Mouse (Mus musculus) embryonic facial prominence, embryonic 12.5 days (tissue): ENCODE data around the gene Mylk. TPM values are rescaled to one million over a fixed set of nuclear protein-coding genes. Genes with fewer than 3 reads are reported as not detected.
A peak's percentile ranks its signal among the peaks of the same experiment; 100 is the strongest.

Source experiments
- ATAC-seq: fragments of 200-750 bp; cut with Nextera tagmentation; 2 replicates; pipeline ENCODE4 v1.8.0; 2017; ENCODE audit not compliant: insufficient number of reproducible peaks, insufficient read depth, low FRiP score, low TSS enrichment
- H3K27ac ChIP-seq: fragments of 300-500 bp; sonication (generic); 2 replicates; pipeline ENCODE4 v1.5.1; 2016; ENCODE audit warnings: mild to moderate bottlenecking
- H3K27me3 ChIP-seq: fragments of 300-500 bp; sonication (generic); 2 replicates; pipeline ENCODE4 v1.6.1; 2016; ENCODE audit warnings: mild to moderate bottlenecking, moderate library complexity
- H3K36me3 ChIP-seq: fragments of 300-500 bp; sonication (generic); 2 replicates; pipeline ENCODE4 v1.6.1; 2016; ENCODE audit warnings: mild to moderate bottlenecking
- H3K4me1 ChIP-seq: fragments of 300-500 bp; sonication (generic); 2 replicates; pipeline ENCODE4 v1.6.1; 2016
- H3K4me2 ChIP-seq: fragments of 300-500 bp; sonication (generic); replicated peaks from 2 replicates; pipeline ENCODE4 v1.6.1; 2016; ENCODE audit warnings: mild to moderate bottlenecking, moderate library complexity
- H3K4me3 ChIP-seq: fragments of 300-500 bp; sonication (generic); 2 replicates; pipeline ENCODE4 v1.5.1; 2016; ENCODE audit warnings: mild to moderate bottlenecking
- H3K9ac ChIP-seq: fragments of 300-500 bp; sonication (generic); 2 replicates; pipeline ENCODE4 v1.6.1; 2016; ENCODE audit warnings: mild to moderate bottlenecking, moderate library complexity
- H3K9me3 ChIP-seq: fragments of 300-500 bp; sonication (generic); 2 replicates; pipeline ENCODE4 v1.6.1; 2016; ENCODE audit warnings: mild to moderate bottlenecking, moderate library complexity
- WGBS: fragments of 180-500 bp; shearing (Covaris S2); methylation state at CpG from one replicate; pipeline ENCODE4 v1.1.7; 2016; 5-methylcytosine and 5-hydroxymethylcytosine counted together
- polyA plus RNA-seq: library from polyadenylated mRNA; unstranded; fragments of >200 nt; fragmentation: Nextera tagmentation; extraction: Ambion mirVana; gene quantifications from 2 replicates; pipeline ENCODE4 v1.2.1, GENCODE M21; 2016

Mylk gene
- polyA plus RNA-seq, 1 experiment from 2014 or later = 9.0 TPM

- peak overlapping the region; percentile 30; the same call in 1 of the 2 replicates for H3K27ac ChIP-seq
- no peaks in the 10 kb centered on the region for H3K9me3 ChIP-seq
- peak; percentile 7; the same call in 1 of the 2 replicates for ATAC-seq
- no peak overlapping the region for H3K4me2 ChIP-seq
- WGBS = 11% methylated on average over 6 of the region's 6 CpGs
- H3K36me3 ChIP-seq = no peaks in the 10 kb centered on the region
- H3K9ac ChIP-seq = no peak overlapping the region
- H3K27me3 ChIP-seq = no peaks in the 10 kb centered on the region
- no peak overlapping the region for H3K4me3 ChIP-seq
- H3K4me1 ChIP-seq = peaks cover 24% of the 10 kb centered on the region
Measured at GRCm38 (mm10) chr16:34920182-34920581, 175.2 kb downstream of the Mylk start.

- Histone ChIP-seq H3K36me3 (no peaks in the 10 kb centered on the region), H3K9ac (no peak overlapping the region), H3K4me2 (no peak overlapping the region), H3K9me3 (no peaks in the 10 kb centered on the region), H3K27me3 (no peaks in the 10 kb centered on the region), H3K4me1 (peaks cover 30% of the 10 kb centered on the region), H3K27ac (no peak overlapping the region), H3K4me3 (no peak overlapping the region)
- WGBS = 75% methylated on average over 8 of the region's 8 CpGs
- ATAC-seq = no peak
Measured at GRCm38 (mm10) chr16:34920868-34921267, 175.9 kb downstream of the Mylk start.

DNA sequence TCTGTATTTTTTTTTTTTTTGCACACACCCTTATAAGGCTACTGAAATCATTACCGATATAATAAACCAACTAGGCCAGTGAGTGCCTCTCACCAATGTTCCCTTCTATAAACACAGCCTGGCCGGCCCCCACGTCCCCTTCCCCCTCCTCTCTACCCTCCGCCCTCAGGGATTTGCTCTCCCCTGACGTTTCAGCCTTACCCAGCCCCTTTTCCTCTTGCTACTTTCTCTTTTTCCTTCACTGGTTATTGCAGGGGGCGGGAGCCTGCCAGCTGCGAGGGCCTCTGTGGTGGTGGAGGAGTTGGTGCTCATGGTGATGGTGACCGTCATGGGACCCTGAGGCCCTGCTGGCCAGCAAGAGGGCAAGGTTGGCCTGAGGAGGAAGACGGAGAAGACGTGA lies 176.3 kb downstream of the Mylk start:
- Histone ChIP-seq H3K4me2 (no peak overlapping the region), H3K9ac (no peak overlapping the region), H3K36me3 (no peaks in the 10 kb centered on the region), H3K27me3 (no peaks in the 10 kb centered on the region), H3K4me3 (no peak overlapping the region), H3K27ac (no peak overlapping the region), H3K9me3 (no peaks in the 10 kb centered on the region), H3K4me1 (peaks cover 33% of the 10 kb centered on the region)
- WGBS = 51% methylated on average over 10 of the region's 10 CpGs
- no peak for ATAC-seq

- no peak for ATAC-seq
- Histone ChIP-seq H3K27me3 (no peaks in the 10 kb centered on the region), H3K9ac (no peak overlapping the region), H3K27ac (no peak overlapping the region), H3K36me3 (no peaks in the 10 kb centered on the region), H3K4me1 (peaks cover 42% of the 10 kb centered on the region), H3K9me3 (no peaks in the 10 kb centered on the region), H3K4me3 (no peak overlapping the region), H3K4me2 (no peak overlapping the region)
- 80% methylated on average over 9 of the region's 9 CpGs for WGBS
Measured at GRCm38 (mm10) chr16:34923630-34924029, 178.6 kb downstream of the Mylk start.

- no peaks in the 10 kb centered on the region for H3K27me3 ChIP-seq
- H3K9me3 ChIP-seq = no peaks in the 10 kb centered on the region
- no peak overlapping the region for H3K27ac ChIP-seq
- H3K4me1 ChIP-seq = peaks cover 42% of the 10 kb centered on the region
- H3K36me3 ChIP-seq = no peaks in the 10 kb centered on the region
- H3K4me2 ChIP-seq = no peak overlapping the region
- no peak for ATAC-seq
- no peak overlapping the region for H3K9ac ChIP-seq
- WGBS = 84% methylated on average over 5 of the region's 5 CpGs
- no peak overlapping the region for H3K4me3 ChIP-seq
Measured at GRCm38 (mm10) chr16:34924324-34924723, 179.3 kb downstream of the Mylk start.

DNA sequence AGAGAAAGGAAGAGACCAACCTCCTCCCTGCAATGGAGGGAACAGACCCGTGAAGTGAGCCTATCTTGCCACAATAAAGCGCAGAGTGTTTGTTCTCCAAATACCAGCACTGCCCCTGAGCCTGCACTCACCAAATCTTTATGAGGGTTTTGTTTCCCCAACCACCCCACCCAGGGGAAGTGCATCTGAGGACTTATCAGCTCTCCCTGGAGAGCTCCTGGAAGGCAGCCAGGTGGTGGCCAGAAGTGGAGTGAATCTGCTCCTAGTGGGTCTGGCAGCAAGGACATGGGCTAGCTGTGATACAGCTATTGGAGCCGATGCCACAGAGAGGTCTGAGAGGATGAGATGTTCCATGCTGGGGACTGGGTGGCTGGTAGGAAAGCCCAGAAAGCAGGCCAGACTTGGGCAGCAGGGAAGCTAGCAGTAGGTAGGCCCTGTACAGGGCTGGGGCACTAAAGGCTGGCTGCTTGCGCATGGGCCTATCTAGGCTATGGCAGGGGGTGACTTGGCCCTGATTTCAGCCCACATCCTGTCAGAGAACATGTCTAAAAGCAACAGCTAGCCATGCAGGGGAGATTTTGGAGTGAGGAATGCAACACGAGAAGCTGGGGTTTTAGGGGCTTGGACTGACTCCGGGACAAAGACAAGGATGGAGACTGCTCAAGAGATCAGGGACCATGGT lies 180.1 kb downstream of the Mylk start:
- no peak overlapping the region; the same call in 1 of the 2 replicates for H3K27ac ChIP-seq
- no peak overlapping the region for H3K4me3 ChIP-seq
- H3K9ac ChIP-seq = no peak overlapping the region
- H3K9me3 ChIP-seq = no peaks in the 10 kb centered on the region
- no peaks in the 10 kb centered on the region for H3K27me3 ChIP-seq
- H3K4me2 ChIP-seq = no peak overlapping the region
- WGBS = 70% methylated on average over 6 of the region's 6 CpGs
- H3K4me1 ChIP-seq = peaks cover 44% of the 10 kb centered on the region
- H3K36me3 ChIP-seq = no peaks in the 10 kb centered on the region
- ATAC-seq = no peak

- H3K9ac ChIP-seq = no peak overlapping the region
- H3K4me2 ChIP-seq = no peak overlapping the region
- peaks cover 36% of the 10 kb centered on the region for H3K4me1 ChIP-seq
- no peaks in the 10 kb centered on the region for H3K36me3 ChIP-seq
- H3K27ac ChIP-seq = peak overlapping the region; percentile 7; the same call in 1 of the 2 replicates
- no peak overlapping the region for H3K4me3 ChIP-seq
- H3K9me3 ChIP-seq = no peaks in the 10 kb centered on the region
- 64% methylated on average over 9 of the region's 9 CpGs for WGBS
- no peaks in the 10 kb centered on the region for H3K27me3 ChIP-seq
- ATAC-seq = no peak
Measured at GRCm38 (mm10) chr16:34926531-34927435, 181.8 kb downstream of the Mylk start.

GRCm38 (mm10) chr16:34929686-34930085 lies 184.7 kb downstream of the Mylk start:
- Histone ChIP-seq H3K4me2 (no peak overlapping the region), H3K27me3 (no peaks in the 10 kb centered on the region), H3K4me1 (peaks cover 36% of the 10 kb centered on the region), H3K27ac (0 out of 2 replicates have a peak overlapping the region, but pooled peaks have one; percentile 57), H3K9ac (no peak overlapping the region), H3K4me3 (no peak overlapping the region), H3K36me3 (no peaks in the 10 kb centered on the region), H3K9me3 (no peaks in the 10 kb centered on the region)
- ATAC-seq = no peak
- 52% methylated on average over 8 of the region's 8 CpGs for WGBS

- H3K4me1 ChIP-seq = peaks cover 36% of the 10 kb centered on the region
- no peak overlapping the region for H3K4me3 ChIP-seq
- H3K9me3 ChIP-seq = no peaks in the 10 kb centered on the region
- H3K36me3 ChIP-seq = no peaks in the 10 kb centered on the region
- 76% methylated on average over 7 of the region's 7 CpGs for WGBS
- H3K27ac ChIP-seq = 0 out of 2 replicates have a peak overlapping the region, but pooled peaks have one; percentile 17
- no peak for ATAC-seq
- no peak overlapping the region for H3K4me2 ChIP-seq
- no peaks in the 10 kb centered on the region for H3K27me3 ChIP-seq
- H3K9ac ChIP-seq = no peak overlapping the region
Measured at GRCm38 (mm10) chr16:34930110-34930509, 185.1 kb downstream of the Mylk start.

DNA sequence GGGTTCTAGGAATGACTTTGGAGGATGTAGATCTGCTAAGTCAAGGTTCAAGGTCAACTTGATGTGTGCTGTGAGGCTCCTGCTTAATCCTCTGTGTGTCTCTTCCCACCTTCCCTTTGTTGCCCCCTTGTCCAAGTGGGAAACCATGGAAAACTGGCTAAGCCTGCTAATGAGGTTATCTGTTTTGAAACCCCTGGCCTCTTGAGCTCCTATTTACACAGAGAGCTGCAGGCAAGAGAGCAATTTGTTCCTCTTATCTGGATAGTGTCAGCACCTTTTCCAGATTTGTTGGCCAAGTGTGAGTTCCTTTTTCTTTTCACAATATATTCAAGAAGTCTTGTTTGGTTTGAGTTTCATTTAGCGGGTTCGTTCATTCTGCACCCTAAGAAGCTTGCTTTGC lies 186.3 kb downstream of the Mylk start:
- Histone ChIP-seq H3K36me3 (no peaks in the 10 kb centered on the region), H3K9me3 (no peaks in the 10 kb centered on the region), H3K27me3 (no peaks in the 10 kb centered on the region), H3K4me1 (peaks cover 36% of the 10 kb centered on the region), H3K4me3 (no peak overlapping the region), H3K4me2 (no peak overlapping the region), H3K27ac (no peak overlapping the region), H3K9ac (no peak overlapping the region)
- no peak for ATAC-seq
- 80% methylated on average over 2 of the region's 2 CpGs for WGBS

DNA sequence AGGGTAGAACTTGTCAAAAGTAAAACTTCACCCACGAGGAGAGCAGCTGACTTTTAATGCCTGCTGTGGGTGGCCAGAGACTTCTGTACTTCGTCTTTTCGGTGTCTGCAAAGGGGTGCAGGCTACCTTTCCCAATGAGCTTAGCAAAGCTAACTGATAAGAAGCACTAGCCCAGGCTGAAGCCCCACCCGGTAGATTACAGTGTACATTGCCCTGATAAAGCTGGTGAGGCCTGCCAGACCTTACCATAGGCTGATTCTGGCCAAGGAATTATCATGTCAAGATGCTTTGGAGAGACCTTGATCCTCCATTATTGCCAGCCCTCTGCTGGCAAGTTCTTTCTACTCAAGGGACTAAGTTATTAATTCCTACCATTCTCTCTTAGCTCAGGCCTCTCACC lies 188.2 kb downstream of the Mylk start:
- no peaks in the 10 kb centered on the region for H3K36me3 ChIP-seq
- H3K4me3 ChIP-seq = no peak overlapping the region
- ATAC-seq = no peak
- no peaks in the 10 kb centered on the region for H3K27me3 ChIP-seq
- peaks cover 42% of the 10 kb centered on the region for H3K4me1 ChIP-seq
- 85% methylated on average over 4 of the region's 4 CpGs for WGBS
- no peak overlapping the region for H3K4me2 ChIP-seq
- no peaks in the 10 kb centered on the region for H3K9me3 ChIP-seq
- H3K27ac ChIP-seq = no peak overlapping the region
- H3K9ac ChIP-seq = no peak overlapping the region

GRCm38 (mm10) chr16:34934486-34934885 lies 189.5 kb downstream of the Mylk start:
- no peaks in the 10 kb centered on the region for H3K27me3 ChIP-seq
- WGBS = 55% methylated on average over 6 of the region's 6 CpGs
- no peak for ATAC-seq
- H3K4me1 ChIP-seq = peaks cover 41% of the 10 kb centered on the region
- no peak overlapping the region for H3K4me2 ChIP-seq
- no peak overlapping the region for H3K9ac ChIP-seq
- H3K27ac ChIP-seq = peak overlapping the region; percentile 90
- no peak overlapping the region for H3K4me3 ChIP-seq
- H3K36me3 ChIP-seq = no peaks in the 10 kb centered on the region
- H3K9me3 ChIP-seq = no peaks in the 10 kb centered on the region
